Mouse (Mus musculus): ENCODE results near the gene Fads1. TPM values are rescaled to one million over a fixed set of nuclear protein-coding genes. Genes with fewer than 3 reads are reported as not detected.
A peak's percentile ranks its signal among the peaks of the same experiment; 100 is the strongest.

Fads1 gene
- total RNA-seq, 2 experiments from 2014 or later, result 23.4 to 23.5 TPM

GRCm38 (mm10) chr19:10239419-10239818 is 56.7 kb downstream of the Fads1 start:
- DNase-seq, result no peak

GRCm38 (mm10) chr19:10239975-10240653 is 57.4 kb downstream of the Fads1 start:
- intact Hi-C loops (cut with DNase I), result loop anchor here (2.0 kb wide), 1 partner anchor 21 kb away; no protein-coding TSS in a partner anchor
- no peak for DNase-seq

More at GRCm38 (mm10) chr19:10239419-10239818, 56.7 kb downstream of the Fads1 start:
- intact Hi-C loops (cut with DNase I), result no loop called here

GRCm38 (mm10) chr19:10240654-10241305 is 58.1 kb downstream of the Fads1 start, which contains the start of gene Myrf:
Myrf (minus strand) TSS chr19:10240748.
- intact Hi-C loops (cut with DNase I), result loop anchor here (2.0 kb wide), 1 partner anchor 22 kb away; no protein-coding TSS in a partner anchor
- peak; percentile 87 to 90 for DNase-seq

- DNase-seq, result no peak
- intact Hi-C loops (cut with DNase I), result no loop called here
Observed at GRCm38 (mm10) chr19:10242916-10243315, 60.2 kb downstream of the Fads1 start.

GRCm38 (mm10) chr19:10244183-10244582 is 61.5 kb downstream of the Fads1 start:
- intact Hi-C loops (cut with DNase I), result no loop called here
- peak; percentile 45 to 64 for DNase-seq

Small RNA genes within 50 kb of the gene (microRNA-seq; reads per million reads assigned to microRNA genes)
- 0.27 to 0.97 reads per million in 2 experiments for gene Mir6993

Other genes with a start within 250 kb of the Fads1 start
- 1,000 to 10,000 TPM; 2,034 to 2,074 TPM for gene Fth1, start 202.3 kb upstream of the Fads1 start, total RNA-seq (2021)
- gene Best1, start 181.3 kb upstream of the Fads1 start, total RNA-seq (2021), result under 1 TPM; 0.17 to 0.29 TPM
- 1 to 10 TPM; 9.7 to 9.9 TPM for gene Rab3il1, start 181.2 kb upstream of the Fads1 start, total RNA-seq (2021)
- 10 to 100 TPM; 33.0 to 36.3 TPM for gene Fads3, start 141.3 kb upstream of the Fads1 start, total RNA-seq (2021)
- 1 to 10 TPM; 7.8 to 9.8 TPM for gene Fads2, start 81.1 kb upstream of the Fads1 start, total RNA-seq (2021)
- 100 to 1,000 TPM; 149 to 153 TPM for gene Tmem258, start 21.1 kb downstream of the Fads1 start, total RNA-seq (2021)
- 1 to 10 TPM; 5.4 to 8.1 TPM for gene Fen1, start 21.3 kb downstream of the Fads1 start, total RNA-seq (2021)
- gene Myrf, start 57.9 kb downstream of the Fads1 start, total RNA-seq (2021), result 1 to 10 TPM; 7.6 to 7.7 TPM
- gene Dagla, start 122.0 kb downstream of the Fads1 start, total RNA-seq (2021), result 1 to 10 TPM; 3.0 to 3.5 TPM
- gene Syt7, start 206.2 kb downstream of the Fads1 start, total RNA-seq (2021), result 10 to 100 TPM; 35.0 to 39.4 TPM